Mouse (Mus musculus) lung, embryonic 15.5 days (tissue): ENCODE measurements around the gene Ptpn20. TPM values are rescaled to one million over a fixed set of nuclear protein-coding genes. Genes with fewer than 3 reads are reported as not detected.

Source experiments
- ATAC-seq: fragments of 200-750 bp; cut with Nextera tagmentation; 2 replicates; pipeline ENCODE4 v1.8.0; 2017; ENCODE audit warnings: moderate number of reproducible peaks, borderline replicate concordance; ENCODE audit not compliant: low FRiP score, low TSS enrichment; ENCODE audit errors: extremely low read depth
- H3K27ac ChIP-seq: fragments of 300-500 bp; sonication (generic); 2 replicates; pipeline ENCODE4 v1.5.1; 2015; ENCODE audit warnings: moderate library complexity, mild to moderate bottlenecking, inconsistent platforms
- H3K27me3 ChIP-seq: fragments of 300-500 bp; sonication (generic); 2 replicates; pipeline ENCODE4 v1.6.1; 2015; ENCODE audit warnings: inconsistent platforms
- H3K36me3 ChIP-seq: fragments of 300-500 bp; sonication (generic); 2 replicates; pipeline ENCODE4 v1.6.1; 2015; ENCODE audit warnings: inconsistent platforms
- H3K4me1 ChIP-seq: fragments of 300-500 bp; sonication (generic); 2 replicates; pipeline ENCODE4 v1.6.1; 2015; ENCODE audit warnings: inconsistent platforms
- H3K4me2 ChIP-seq: fragments of 300-500 bp; sonication (generic); 2 replicates; pipeline ENCODE4 v1.6.1; 2015; ENCODE audit warnings: inconsistent platforms, mild to moderate bottlenecking, moderate library complexity
- H3K4me3 ChIP-seq: fragments of 300-500 bp; sonication (generic); 2 replicates; pipeline ENCODE4 v1.5.1; 2015; ENCODE audit warnings: mild to moderate bottlenecking, inconsistent platforms
- H3K9ac ChIP-seq: fragments of 300-500 bp; sonication (generic); 2 replicates; pipeline ENCODE4 v1.6.1; 2015; ENCODE audit warnings: inconsistent platforms
- H3K9me3 ChIP-seq: fragments of 300-500 bp; sonication (generic); 2 replicates; pipeline ENCODE4 v1.6.1; 2016; ENCODE audit warnings: inconsistent platforms
- WGBS: fragments of 180-500 bp; shearing (Covaris S2); methylation state at CpG from one replicate; pipeline ENCODE4 v1.1.7; 2015; 5-methylcytosine and 5-hydroxymethylcytosine counted together
- polyA plus RNA-seq: library from polyadenylated mRNA; unstranded; fragments of >200 nt; fragmentation: Nextera tagmentation; extraction: Ambion mirVana; gene quantifications from 2 replicates; pipeline ENCODE4 v1.2.1, GENCODE M21; 2015

Gene Ptpn20
- 0.14 and 0.29 TPM in 2 replicates for polyA plus RNA-seq

GRCm38 (mm10) chr14:33588951-33589350 is at the start of gene Ptpn20:
Ptpn20 (plus strand) TSS chr14:33589207.
- Histone ChIP-seq H3K36me3 (no peaks in the 10 kb centered on the region), H3K4me1 (no peaks in the 10 kb centered on the region), H3K4me3 (no peak within 1 kb of the TSS), H3K9ac (no peak within 1 kb of the TSS), H3K27me3 (no peaks in the 10 kb centered on the region), H3K9me3 (no peaks in the 10 kb centered on the region), H3K4me2 (no peak within 1 kb of the TSS), H3K27ac (no peak within 1 kb of the TSS)
- no peak for ATAC-seq
- WGBS, result 65% methylated on average over 14 of the region's 14 CpGs

DNA sequence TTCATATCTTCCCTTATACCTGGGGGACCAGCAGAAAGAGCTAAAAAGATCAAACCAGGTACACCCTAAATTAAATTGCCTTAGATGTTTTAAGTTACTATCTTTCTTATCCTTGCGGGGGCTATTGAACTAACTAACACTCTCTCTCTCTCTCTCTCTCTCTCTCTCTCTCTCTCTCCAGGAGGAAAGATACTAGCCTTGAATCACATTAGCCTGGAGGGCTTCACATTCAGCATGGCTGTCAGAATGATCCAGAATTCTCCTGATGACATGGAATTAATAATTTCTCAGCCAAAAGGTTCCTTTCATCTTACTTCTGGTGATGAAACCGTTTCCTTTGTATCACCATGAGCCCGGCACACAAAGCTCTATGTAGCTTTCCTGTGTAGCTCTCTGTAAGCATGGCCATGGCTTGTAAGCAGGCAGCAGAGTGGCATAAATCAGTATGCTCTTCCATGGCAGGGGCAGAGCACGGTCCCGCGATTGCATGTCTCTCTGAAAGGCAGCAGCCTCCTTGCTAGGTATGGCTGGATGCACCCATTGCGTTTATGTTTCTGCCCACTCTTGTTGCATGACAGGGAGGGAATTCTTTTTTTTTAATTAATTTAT is 49.3 kb upstream of the Ptpn20 start:
- H3K9me3 ChIP-seq, result no peaks in the 10 kb centered on the region
- H3K36me3 ChIP-seq, result no peaks in the 10 kb centered on the region
- no peaks in the 10 kb centered on the region; the same call in 1 of the 2 replicates for H3K27me3 ChIP-seq
- no peak overlapping the region for H3K4me2 ChIP-seq
- WGBS, result 79% methylated on average over 7 of the region's 7 CpGs
- no peak overlapping the region for H3K9ac ChIP-seq
- H3K4me3 ChIP-seq, result no peak overlapping the region
- ATAC-seq, result no peak
- no peaks in the 10 kb centered on the region for H3K4me1 ChIP-seq
- no peak overlapping the region for H3K27ac ChIP-seq

- no peak overlapping the region for H3K27ac ChIP-seq
- no peak for ATAC-seq
- no peaks in the 10 kb centered on the region for H3K9me3 ChIP-seq
- H3K9ac ChIP-seq, result no peak overlapping the region
- no peaks in the 10 kb centered on the region for H3K36me3 ChIP-seq
- WGBS, result 75% methylated on average over 8 of the region's 8 CpGs
- H3K4me1 ChIP-seq, result no peaks in the 10 kb centered on the region
- no peak overlapping the region for H3K4me3 ChIP-seq
- no peak overlapping the region for H3K4me2 ChIP-seq
- H3K27me3 ChIP-seq, result no peaks in the 10 kb centered on the region; the same call in 1 of the 2 replicates
These were observed 43.4 kb upstream of the Ptpn20 start for GRCm38 (mm10) chr14:33545565-33546143.

- Histone ChIP-seq H3K36me3 (no peaks in the 10 kb centered on the region), H3K27me3 (no peaks in the 10 kb centered on the region; the same call in 1 of the 2 replicates), H3K4me1 (no peaks in the 10 kb centered on the region), H3K4me2 (no peak overlapping the region), H3K27ac (no peak overlapping the region), H3K9me3 (no peaks in the 10 kb centered on the region), H3K9ac (no peak overlapping the region), H3K4me3 (no peak overlapping the region)
- no peak for ATAC-seq
- WGBS, result 53% methylated on average over 3 of the region's 3 CpGs
These were observed 40.4 kb upstream of the Ptpn20 start for GRCm38 (mm10) chr14:33548650-33549049.

DNA sequence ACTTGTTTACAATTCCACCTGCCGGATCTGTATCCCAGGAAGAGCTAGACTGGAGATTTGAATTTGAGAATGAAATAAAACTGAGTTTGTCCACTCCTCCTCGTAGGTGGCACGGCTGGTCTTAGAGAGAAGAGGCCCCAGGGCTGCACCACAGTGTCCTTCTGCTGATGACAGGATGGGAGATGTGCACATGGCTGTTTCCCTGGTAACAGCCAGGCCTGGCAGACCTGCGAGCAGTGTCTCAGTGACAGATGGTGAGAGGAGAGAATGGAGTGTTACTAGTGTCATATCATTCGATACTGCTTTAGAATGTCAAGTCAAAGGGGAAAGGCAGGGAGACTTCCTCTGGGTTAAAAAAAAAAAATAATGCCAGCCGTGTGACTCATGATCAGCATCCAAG is 39.2 kb upstream of the Ptpn20 start:
- Histone ChIP-seq H3K27me3 (no peaks in the 10 kb centered on the region), H3K4me2 (no peak overlapping the region), H3K36me3 (no peaks in the 10 kb centered on the region), H3K27ac (no peak overlapping the region), H3K9ac (no peak overlapping the region), H3K4me3 (no peak overlapping the region), H3K9me3 (no peaks in the 10 kb centered on the region), H3K4me1 (no peaks in the 10 kb centered on the region)
- no peak for ATAC-seq
- 57% methylated on average over 6 of the region's 6 CpGs for WGBS

GRCm38 (mm10) chr14:33570737-33571136 is 18.3 kb upstream of the Ptpn20 start:
- no peaks in the 10 kb centered on the region for H3K9me3 ChIP-seq
- H3K9ac ChIP-seq, result no peak overlapping the region
- H3K36me3 ChIP-seq, result no peaks in the 10 kb centered on the region
- H3K4me1 ChIP-seq, result no peaks in the 10 kb centered on the region
- no peak for ATAC-seq
- H3K4me2 ChIP-seq, result no peak overlapping the region
- no peak overlapping the region for H3K27ac ChIP-seq
- no peaks in the 10 kb centered on the region for H3K27me3 ChIP-seq
- H3K4me3 ChIP-seq, result no peak overlapping the region
- 35% methylated on average over 6 of the region's 6 CpGs for WGBS

GRCm38 (mm10) chr14:33573643-33574042 is 15.4 kb upstream of the Ptpn20 start:
- H3K9ac ChIP-seq, result no peak overlapping the region
- H3K4me2 ChIP-seq, result no peak overlapping the region
- H3K4me1 ChIP-seq, result no peaks in the 10 kb centered on the region
- no peaks in the 10 kb centered on the region for H3K9me3 ChIP-seq
- no peak overlapping the region for H3K27ac ChIP-seq
- no peaks in the 10 kb centered on the region for H3K36me3 ChIP-seq
- WGBS, result 73% methylated on average over 3 of the region's 3 CpGs
- ATAC-seq, result no peak
- no peak overlapping the region for H3K4me3 ChIP-seq
- no peaks in the 10 kb centered on the region for H3K27me3 ChIP-seq

DNA sequence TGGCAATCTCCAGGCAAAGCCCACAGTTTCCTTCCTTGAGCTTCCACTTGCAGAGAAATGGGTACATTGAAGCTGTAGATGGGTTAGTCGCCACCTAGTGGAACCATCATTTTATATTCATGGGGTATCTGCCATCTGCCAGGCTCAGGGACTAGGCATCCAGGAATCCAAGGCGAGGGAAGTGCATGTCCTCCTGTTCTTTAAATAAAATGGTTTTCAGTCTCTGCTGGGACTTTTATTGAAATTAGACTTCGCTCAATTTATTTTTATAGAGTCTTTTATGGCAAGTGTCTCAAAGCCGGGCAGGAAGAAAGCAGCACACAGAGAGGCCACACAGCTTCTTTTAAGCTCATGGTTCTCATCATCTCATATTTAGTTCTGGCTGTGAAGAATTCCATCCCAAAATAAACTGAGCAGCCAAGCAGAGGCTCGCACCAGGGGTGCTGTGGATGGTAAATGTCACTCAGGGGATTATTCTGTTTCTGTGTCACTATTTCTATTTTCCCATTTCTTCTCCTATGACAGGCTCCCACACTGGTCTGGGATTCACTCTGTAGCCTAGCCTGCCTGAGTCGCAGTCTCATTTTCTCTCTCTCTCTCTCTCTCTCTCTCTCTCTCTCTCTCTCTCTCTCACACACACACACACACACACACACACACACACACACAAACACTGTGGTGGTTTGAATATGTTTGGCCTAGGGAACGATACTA is 9.1 kb upstream of the Ptpn20 start:
- H3K27ac ChIP-seq, result no peak overlapping the region
- H3K4me3 ChIP-seq, result no peak overlapping the region
- 67% methylated on average over 7 of the region's 7 CpGs for WGBS
- no peak overlapping the region for H3K9ac ChIP-seq
- no peaks in the 10 kb centered on the region for H3K27me3 ChIP-seq
- no peaks in the 10 kb centered on the region for H3K4me1 ChIP-seq
- no peak for ATAC-seq
- H3K9me3 ChIP-seq, result no peaks in the 10 kb centered on the region
- no peaks in the 10 kb centered on the region for H3K36me3 ChIP-seq
- no peak overlapping the region for H3K4me2 ChIP-seq

DNA sequence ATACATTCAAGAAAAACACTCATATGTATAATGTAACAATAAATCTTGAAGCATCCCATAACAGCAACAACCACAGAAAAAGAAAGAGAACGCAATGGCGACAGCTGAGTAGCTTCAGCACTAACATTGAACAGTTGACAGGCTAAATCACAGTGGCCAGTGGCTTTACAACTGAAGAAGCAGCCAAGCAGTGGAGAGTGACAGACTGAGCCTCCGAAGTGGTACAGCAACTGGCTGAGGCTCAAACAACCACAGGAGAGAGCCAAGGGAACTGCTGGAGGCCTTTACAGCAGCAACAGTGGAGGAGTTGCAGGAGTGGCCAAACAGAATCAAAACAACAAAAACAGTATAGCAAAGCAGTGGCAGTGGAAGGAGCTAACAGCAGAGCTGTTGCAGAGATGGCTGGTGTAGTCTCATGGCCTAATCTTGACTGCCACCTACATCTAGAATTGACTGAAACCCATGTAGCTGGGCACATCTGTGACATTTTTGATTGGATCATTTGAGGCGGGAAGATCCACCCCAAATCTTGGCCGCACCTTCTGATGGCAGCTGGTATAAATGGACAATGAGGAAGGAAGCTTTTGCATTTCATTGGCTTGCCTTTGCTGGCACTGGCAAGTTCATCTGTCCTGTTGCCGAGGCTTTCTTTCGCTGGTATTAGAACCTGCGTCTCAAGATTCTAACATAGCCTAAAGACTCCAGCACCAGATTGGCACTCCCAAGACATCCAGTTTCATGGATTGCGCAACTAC is 9.5 kb downstream of the Ptpn20 start:
- Histone ChIP-seq H3K4me3 (no peak overlapping the region), H3K27me3 (no peaks in the 10 kb centered on the region), H3K9me3 (no peaks in the 10 kb centered on the region), H3K9ac (no peak overlapping the region), H3K4me2 (no peak overlapping the region), H3K4me1 (no peaks in the 10 kb centered on the region), H3K27ac (no peak overlapping the region), H3K36me3 (no peaks in the 10 kb centered on the region)
- ATAC-seq, result peak; percentile 46; the same call in 1 of the 2 replicates
- 81% methylated on average over 9 of the region's 9 CpGs for WGBS

- H3K27ac ChIP-seq, result no peak overlapping the region
- H3K9ac ChIP-seq, result no peak overlapping the region
- H3K4me3 ChIP-seq, result no peak overlapping the region
- H3K4me1 ChIP-seq, result no peaks in the 10 kb centered on the region
- no peaks in the 10 kb centered on the region for H3K27me3 ChIP-seq
- 69% methylated on average over 10 of the region's 10 CpGs for WGBS
- no peaks in the 10 kb centered on the region for H3K36me3 ChIP-seq
- no peaks in the 10 kb centered on the region for H3K9me3 ChIP-seq
- no peak for ATAC-seq
- no peak overlapping the region for H3K4me2 ChIP-seq
These were observed 18.4 kb downstream of the Ptpn20 start for GRCm38 (mm10) chr14:33607431-33607830.

- WGBS, result 50% methylated on average over 3 of the region's 3 CpGs
- no peak overlapping the region for H3K9ac ChIP-seq
- H3K27ac ChIP-seq, result no peak overlapping the region
- no peaks in the 10 kb centered on the region for H3K36me3 ChIP-seq
- no peaks in the 10 kb centered on the region for H3K27me3 ChIP-seq
- no peaks in the 10 kb centered on the region for H3K9me3 ChIP-seq
- H3K4me2 ChIP-seq, result no peak overlapping the region
- no peak overlapping the region for H3K4me3 ChIP-seq
- no peak for ATAC-seq
- no peaks in the 10 kb centered on the region for H3K4me1 ChIP-seq
These were observed 36.0 kb downstream of the Ptpn20 start for GRCm38 (mm10) chr14:33625036-33625435.
